35 mouse cellular contexts compared by ENCODE assay signal in the genomic region with DNA sequence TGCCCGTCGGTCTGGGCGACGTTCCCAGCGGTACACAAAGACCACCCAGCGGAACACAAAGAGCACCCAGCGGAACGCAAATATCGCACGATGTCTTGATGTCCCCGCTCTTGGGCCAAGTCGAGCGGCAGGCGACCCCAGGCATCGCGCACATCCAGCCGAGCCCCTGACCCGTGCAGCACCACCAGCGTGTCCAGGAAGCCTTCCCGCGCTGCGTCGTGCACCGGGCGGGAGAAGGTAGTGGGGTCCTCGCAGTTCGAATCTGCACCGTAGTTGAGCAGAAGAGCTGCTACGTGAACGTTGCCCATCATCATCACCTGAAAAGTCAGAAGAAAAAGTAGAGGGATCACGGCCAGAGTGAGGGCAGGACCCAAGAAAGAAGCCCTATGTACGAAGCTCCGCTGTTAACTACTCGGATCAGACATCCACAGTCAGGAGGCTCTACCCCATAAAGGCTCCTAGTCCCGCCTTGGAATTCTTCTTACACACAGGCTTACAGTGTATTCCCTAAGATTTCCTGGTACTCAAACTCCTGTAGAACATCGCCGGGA. TPM values are rescaled to one million over a fixed set of nuclear protein-coding genes. Genes with fewer than 3 reads are reported as not detected.
DNase-seq lines count a peak whose midpoint lies in the region; ATAC-seq and TF ChIP-seq lines count a peak whose summit lies in the region.
"Had no signal": no experiment of that assay in that cellular context is flagged by ENCODE, and none has a peak within 500 bp of the region (broad histone marks: within the 10 kb centered on the region; RNA-seq: fewer than 3 reads in every experiment).

No protein-coding gene starts in this region.

- peaks cover 15% of the 10 kb centered on the region for H3K36me3 ChIP-seq in megakaryocyte, embryonic 14.5 days (replicated peaks; ENCODE audit: low read length)
- H3K36me3 ChIP-seq in E14TG2a.4 (ENCODE audit: insufficient read depth, low read length) (no peaks in the 10 kb centered on the region), ES-Bruce4 (ENCODE audit: control insufficient read depth, insufficient read depth, low read length, poor library complexity, severe bottlenecking) (no peaks in the 10 kb centered on the region)
- H3K36me3 ChIP-seq: embryonic facial prominence, embryonic 13.5 days; forebrain, embryonic 10.5 days; forebrain, embryonic 15.5 days; heart, embryonic 13.5 days; midbrain, embryonic 12.5 days; neural tube, embryonic 13.5 days; stomach, embryonic 15.5 days had no signal

- no peak for TF ChIP-seq CTCF in E14TG2a.4 (conservative IDR thresholded peaks at IDR 0.05; ENCODE audit: low read length)
- TF ChIP-seq CTCF in ES-Bruce4 (IDR thresholded peaks at IDR 0.05; ENCODE audit: low read depth, low read length): no peak

- peak overlapping the region; percentile 82 for H3K4me3 ChIP-seq in megakaryocyte, embryonic 14.5 days (replicated peaks)
- peak overlapping the region; percentile 39 for H3K4me3 ChIP-seq in E14TG2a.4 (replicated peaks; ENCODE audit: low read length)
- peak overlapping the region; percentile 48 for H3K4me3 ChIP-seq in ES-Bruce4 (ENCODE audit: low read depth, low read length)
- H3K4me3 ChIP-seq: embryonic facial prominence, embryonic 13.5 days; forebrain, embryonic 10.5 days; forebrain, embryonic 15.5 days; gastrocnemius, adult 2 months; heart, adult 2 months; heart, embryonic 13.5 days; midbrain, embryonic 12.5 days; neural tube, embryonic 13.5 days; stomach, embryonic 15.5 days had no signal

- TF ChIP-seq EP300 in ES-Bruce4 (IDR thresholded peaks at IDR 0.05; ENCODE audit: insufficient read depth, low read depth, low read length): no peak

- peaks cover 61% of the 10 kb centered on the region for H3K4me1 ChIP-seq in megakaryocyte, embryonic 14.5 days
- H3K4me1 ChIP-seq in E14TG2a.4 (replicated peaks; ENCODE audit: low read depth, low read length): peaks cover 48% of the 10 kb centered on the region
- no peaks in the 10 kb centered on the region for H3K4me1 ChIP-seq in ES-Bruce4 (ENCODE audit: control insufficient read depth, insufficient read depth, low read length)
- H3K4me1 ChIP-seq: embryonic facial prominence, embryonic 13.5 days; forebrain, embryonic 15.5 days; neural tube, embryonic 13.5 days had no signal

- H3K27ac ChIP-seq in ES-Bruce4 (ENCODE audit: insufficient read depth, low read length): no peak overlapping the region
- H3K27ac ChIP-seq: embryonic facial prominence, embryonic 13.5 days; forebrain, embryonic 10.5 days; forebrain, embryonic 15.5 days; gastrocnemius, adult 2 months; heart, adult 2 months; heart, embryonic 13.5 days; liver, embryonic 14.5 days; macrophage; midbrain, embryonic 12.5 days; neural tube, embryonic 13.5 days; stomach, embryonic 15.5 days had no signal

- no peak for ATAC-seq in megakaryocyte, adult 5-6 weeks (ENCODE audit: poor library complexity, severe bottlenecking)
- ATAC-seq: forebrain, embryonic 15.5 days; Patski had no signal

- 0 out of 2 replicates have a peak, but pooled peaks cover 5% of the 10 kb centered on the region for H3K9me3 ChIP-seq in megakaryocyte, embryonic 14.5 days
- no peaks in the 10 kb centered on the region for H3K9me3 ChIP-seq in E14TG2a.4 (ENCODE audit: low read length)
- no peaks in the 10 kb centered on the region for H3K9me3 ChIP-seq in ES-Bruce4 (replicated peaks; ENCODE audit: control insufficient read depth, insufficient read depth, low read length, poor library complexity, severe bottlenecking)
- H3K9me3 ChIP-seq: embryonic facial prominence, embryonic 13.5 days; forebrain, embryonic 10.5 days; forebrain, embryonic 15.5 days; heart, embryonic 13.5 days; midbrain, embryonic 12.5 days; neural tube, embryonic 13.5 days; stomach, embryonic 15.5 days had no signal

- DNase-seq in embryo, embryonic 9.5 days (ENCODE audit: extremely low spot score): peak; percentile 39
- no peak for DNase-seq in cerebellum, postnatal 14 days
- DNase-seq in heart, adult 18-20 months: no peak
- DNase-seq: adrenal gland, postnatal 25 days; B cell, adult 2 months; cerebellum, adult 11-12 months; cerebellum, adult 9-11 months; gastrocnemius, adult 2 months; gastrocnemius, postnatal 36 days; heart, postnatal 10 days; kidney, postnatal 10 days; layer of hippocampus, postnatal 36 days; left cerebral cortex, postnatal 4 days; liver; lung, adult 2 months; lung, postnatal 10 days; thymus, postnatal 25 days had no signal

- H3K27me3 ChIP-seq in megakaryocyte, embryonic 14.5 days (replicated peaks): peaks cover 81% of the 10 kb centered on the region
- H3K27me3 ChIP-seq in E14TG2a.4 (ENCODE audit: insufficient read depth, low read length) (peaks cover 92% of the 10 kb centered on the region), ES-Bruce4 (ENCODE audit: control insufficient read depth, insufficient read depth, low read length, poor library complexity, severe bottlenecking) (peaks cover 22% of the 10 kb centered on the region)
- H3K27me3 ChIP-seq: Patski had no signal

- no peak overlapping the region for H3K9ac ChIP-seq in ES-Bruce4 (ENCODE audit: low read depth, poor library complexity, severe bottlenecking)
- H3K9ac ChIP-seq: embryonic facial prominence, embryonic 13.5 days; forebrain, embryonic 15.5 days; heart, embryonic 13.5 days; liver, embryonic 14.5 days; midbrain, embryonic 12.5 days; neural tube, embryonic 13.5 days; stomach, embryonic 15.5 days had no signal

- TF ChIP-seq POLR2A in ES-Bruce4 (IDR thresholded peaks at IDR 0.05; ENCODE audit: insufficient read depth, low read length): no peak

RNA-seq across cellular contexts. Expression of gene Cdkn2a, which starts 17.7 kb away (rescaled TPM):
- polyA plus RNA-seq in megakaryocyte, embryonic 14.5 days (2012; ENCODE audit: insufficient read depth, low replicate concordance): 232 and 254 TPM in 2 replicates
- total RNA-seq in megakaryocyte, adult 5-6 weeks (2015): not detected in 2 replicates
- not detected in 2 replicates for total RNA-seq in megakaryocyte, adult 5-6 weeks (2017)
- polyA plus RNA-seq in ES-Bruce4 (2011; ENCODE audit: insufficient read depth, insufficient read length, low read depth, missing spikeins): 15.1 and 16.0 TPM in 2 replicates
- under 1 TPM; 0.30 to 0.59 TPM for total RNA-seq in heart, adult 18-20 months (2021)
- total RNA-seq: common myeloid progenitor, adult 5-6 weeks; gastrocnemius, adult 2 months; gastrocnemius, postnatal 36 days; heart, adult 2 months; hematopoietic stem cell, adult 5-6 weeks; layer of hippocampus, postnatal 36 days had no signal
- polyA plus RNA-seq: embryonic facial prominence, embryonic 13.5 days; forebrain, embryonic 10.5 days; forebrain, embryonic 15.5 days; heart, embryonic 13.5 days; intestine, embryonic 16.5 days; liver, embryonic 14.5 days; midbrain, embryonic 12.5 days; neural tube, embryonic 13.5 days; stomach, embryonic 15.5 days had no signal

RNA-seq across cellular contexts. Expression of gene Cdkn2b, which starts 34.1 kb away (rescaled TPM):
- 24.7 and 31.6 TPM in 2 replicates for polyA plus RNA-seq in megakaryocyte, embryonic 14.5 days (2012; ENCODE audit: insufficient read depth, low replicate concordance)
- not detected in 2 replicates for total RNA-seq in megakaryocyte, adult 5-6 weeks (2015)
- total RNA-seq in megakaryocyte, adult 5-6 weeks (2017): 0.41 TPM in 1 of 2 replicates, not detected in the other
- 8.3 and 12.0 TPM in 2 replicates for polyA plus RNA-seq in ES-Bruce4 (2011; ENCODE audit: insufficient read depth, insufficient read length, low read depth, missing spikeins)
- total RNA-seq in heart, adult 18-20 months (2021): 1 to 10 TPM in 1 of 2 experiments, under 1 TPM in 1; 0.82 to 1.5 TPM
- total RNA-seq: common myeloid progenitor, adult 5-6 weeks; hematopoietic stem cell, adult 5-6 weeks had no signal
